9 mouse cellular contexts compared by ENCODE assay signal in the genomic region with DNA sequence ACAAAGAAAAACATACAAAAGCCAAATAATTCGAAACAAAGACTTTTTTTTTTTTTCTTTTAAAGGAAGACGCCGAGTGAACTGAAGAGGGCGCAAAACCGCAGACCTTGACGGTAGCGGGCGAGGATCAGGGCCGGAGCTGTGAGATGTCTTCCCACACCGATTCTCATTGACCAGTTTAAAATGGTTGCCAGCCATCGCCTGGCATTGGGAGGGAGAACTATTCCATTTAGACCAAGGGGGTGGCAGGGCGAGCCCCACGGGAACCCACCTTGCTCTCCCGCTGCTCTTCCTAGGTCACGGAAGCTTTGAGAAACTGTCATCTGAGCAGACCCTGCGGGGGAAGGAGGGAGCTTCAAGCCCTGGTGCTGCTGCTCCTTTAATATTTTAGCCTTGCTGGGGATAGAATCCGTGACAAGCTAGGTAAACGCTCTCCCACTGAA. TPM values are rescaled to one million over a fixed set of nuclear protein-coding genes. Genes with fewer than 3 reads are reported as not detected.
DNase-seq lines count a peak whose midpoint lies in the region; ATAC-seq and TF ChIP-seq lines count a peak whose summit lies in the region.
"Had no signal": no experiment of that assay in that cellular context is flagged by ENCODE, and none has a peak within 500 bp of the region (broad histone marks: within the 10 kb centered on the region; RNA-seq: fewer than 3 reads in every experiment).

No protein-coding gene starts in this region.

- WGBS in embryonic facial prominence, embryonic 14.5 days = under 1% methylated on average over 18 of the region's 18 CpGs
- WGBS in heart, postnatal 0 days = 3% methylated on average over 18 of the region's 18 CpGs

- H3K9ac ChIP-seq in embryonic facial prominence, embryonic 14.5 days (ENCODE audit: low read depth, low read length) = peak overlapping the region; percentile 72
- H3K9ac ChIP-seq in heart, postnatal 0 days (replicated peaks; ENCODE audit: low read depth, low read length) = peak overlapping the region; percentile 53

- no peaks in the 10 kb centered on the region for H3K27me3 ChIP-seq in embryonic facial prominence, embryonic 14.5 days (replicated peaks; ENCODE audit: control insufficient read depth, insufficient read depth, low read length)
- H3K27me3 ChIP-seq in heart, postnatal 0 days (ENCODE audit: control insufficient read depth, insufficient read depth, low read length) = no peaks in the 10 kb centered on the region

- peak; percentile 56; the same call in 1 of the 2 replicates for ATAC-seq in embryonic facial prominence, embryonic 14.5 days (ENCODE audit: low read depth)
- ATAC-seq in heart, postnatal 0 days (ENCODE audit: insufficient read depth, low read depth) = peak; percentile 57; the same call in 1 of the 2 replicates

- peak overlapping the region; percentile 76 for H3K4me2 ChIP-seq in embryonic facial prominence, embryonic 14.5 days (ENCODE audit: low read depth, low read length)
- peak overlapping the region; percentile 71 for H3K4me2 ChIP-seq in heart, postnatal 0 days (ENCODE audit: low read depth, low read length)

- no peak overlapping the region for H3K4me3 ChIP-seq in bone marrow macrophage, adult 2 months (ENCODE audit: insufficient read depth, low read length)
- H3K4me3 ChIP-seq in embryonic facial prominence, embryonic 14.5 days (ENCODE audit: low read depth, low read length) = peak overlapping the region; percentile 36
- H3K4me3 ChIP-seq in heart, postnatal 0 days (ENCODE audit: low read depth, low read length) = peak overlapping the region; percentile 43

- TF ChIP-seq POLR2A in bone marrow macrophage, adult 2 months (IDR thresholded peaks at IDR 0.05; ENCODE audit: borderline replicate concordance, low read depth, low read length) = no peak

- peak; percentile 58 for TF ChIP-seq CTCF in bone marrow macrophage, adult 2 months (IDR thresholded peaks at IDR 0.05; ENCODE audit: low read depth, low read length)
- TF ChIP-seq CTCF in heart, postnatal 0 days (IDR thresholded peaks at IDR 0.05; ENCODE audit: low read depth) = peak; percentile 57

- H3K27ac ChIP-seq in bone marrow macrophage, adult 2 months (ENCODE audit: insufficient read depth, low read depth, low read length) = no peak overlapping the region
- H3K27ac ChIP-seq in embryonic facial prominence, embryonic 14.5 days (replicated peaks; ENCODE audit: low read depth, low read length) = peak overlapping the region; percentile 52
- peak overlapping the region; percentile 54 for H3K27ac ChIP-seq in heart, postnatal 0 days (ENCODE audit: low read depth)

- TF ChIP-seq EP300 in heart, postnatal 0 days (IDR thresholded peaks at IDR 0.05; ENCODE audit: low read depth) = no peak

- peaks cover 30% of the 10 kb centered on the region for H3K4me1 ChIP-seq in bone marrow macrophage, adult 2 months (ENCODE audit: control insufficient read depth, insufficient read depth, low read length)
- H3K4me1 ChIP-seq in embryonic facial prominence, embryonic 14.5 days (ENCODE audit: control insufficient read depth, insufficient read depth, low read length) = peaks cover 2% of the 10 kb centered on the region
- peaks cover 4% of the 10 kb centered on the region for H3K4me1 ChIP-seq in heart, postnatal 0 days (ENCODE audit: control insufficient read depth, insufficient read depth)

- H3K9me3 ChIP-seq in embryonic facial prominence, embryonic 14.5 days (ENCODE audit: control insufficient read depth, low read length) = no peaks in the 10 kb centered on the region
- no peaks in the 10 kb centered on the region for H3K9me3 ChIP-seq in heart, postnatal 0 days (replicated peaks; ENCODE audit: control insufficient read depth, low read length)

- no peaks in the 10 kb centered on the region for H3K36me3 ChIP-seq in embryonic facial prominence, embryonic 14.5 days (ENCODE audit: control insufficient read depth, insufficient read depth, low read length)
- no peaks in the 10 kb centered on the region for H3K36me3 ChIP-seq in heart, postnatal 0 days (replicated peaks; ENCODE audit: control insufficient read depth, insufficient read depth, low read length)

- DNase-seq in ES-CJ7 (ENCODE audit: low read depth, low spot score) = peak; percentile 82
- DNase-seq in embryonic facial prominence, embryonic 14.5 days (ENCODE audit: low spot score) = peak; percentile 74
- peak; percentile 75 for DNase-seq in heart, postnatal 0 days (ENCODE audit: low spot score)
- DNase-seq in kidney, postnatal 36 days = peak; percentile 75 to 85
- DNase-seq in lung, postnatal 25 days (ENCODE audit: low spot score) = peak; percentile 59
- DNase-seq in retina, embryonic 14.5 days (ENCODE audit: low spot score) = peak; percentile 84
- DNase-seq in yolk sac, embryonic 10.5 days (ENCODE audit: low spot score) = peak; percentile 51

RNA-seq across cellular contexts. Expression of a gene that starts 5.4 kb away (rescaled TPM):
- 293 and 335 TPM in 2 replicates for polyA plus RNA-seq in bone marrow macrophage, adult 2 months (2012; ENCODE audit: insufficient read depth, insufficient read length, missing spikeins)
- polyA plus RNA-seq in embryonic facial prominence, embryonic 14.5 days (2014; fragmentation: Nextera tagmentation; extraction: Ambion mirVana) = 386 and 420 TPM in 2 replicates
- total RNA-seq in heart, postnatal 0 days (2014; rRNA removed; ENCODE audit: low replicate concordance) = 75.1 and 76.4 TPM in 2 replicates
- polyA plus RNA-seq in heart, postnatal 0 days (2015; fragmentation: Nextera tagmentation; extraction: Ambion mirVana) = 106 and 117 TPM in 2 replicates

RNA-seq across cellular contexts. Expression of a gene that starts 17.2 kb away (rescaled TPM):
- not detected in 2 replicates for polyA plus RNA-seq in bone marrow macrophage, adult 2 months (2012; ENCODE audit: insufficient read depth, insufficient read length, missing spikeins)
- 0.35 TPM in 1 of 2 replicates, not detected in the other for polyA plus RNA-seq in embryonic facial prominence, embryonic 14.5 days (2014; fragmentation: Nextera tagmentation; extraction: Ambion mirVana)
- total RNA-seq in heart, postnatal 0 days (2014; rRNA removed; ENCODE audit: low replicate concordance) = not detected in 2 replicates
- polyA plus RNA-seq in heart, postnatal 0 days (2015; fragmentation: Nextera tagmentation; extraction: Ambion mirVana) = 0.18 TPM in 1 of 2 replicates, not detected in the other
- total RNA-seq: layer of hippocampus, postnatal 36 days had no signal

RNA-seq across cellular contexts. Expression of a gene that starts 45.9 kb away (rescaled TPM):
- 357 and 396 TPM in 2 replicates for polyA plus RNA-seq in bone marrow macrophage, adult 2 months (2012; ENCODE audit: insufficient read depth, insufficient read length, missing spikeins)
- polyA plus RNA-seq in embryonic facial prominence, embryonic 14.5 days (2014; fragmentation: Nextera tagmentation; extraction: Ambion mirVana) = 258 and 271 TPM in 2 replicates
- 120 and 167 TPM in 2 replicates for total RNA-seq in heart, postnatal 0 days (2014; rRNA removed; ENCODE audit: low replicate concordance)
- 159 and 168 TPM in 2 replicates for polyA plus RNA-seq in heart, postnatal 0 days (2015; fragmentation: Nextera tagmentation; extraction: Ambion mirVana)

RNA-seq across cellular contexts. Expression of a gene that starts 59.5 kb away (rescaled TPM):
- polyA plus RNA-seq in bone marrow macrophage, adult 2 months (2012; ENCODE audit: insufficient read depth, insufficient read length, missing spikeins) = 38.7 and 42.3 TPM in 2 replicates
- 22.2 and 23.1 TPM in 2 replicates for polyA plus RNA-seq in embryonic facial prominence, embryonic 14.5 days (2014; fragmentation: Nextera tagmentation; extraction: Ambion mirVana)
- 22.8 and 24.9 TPM in 2 replicates for total RNA-seq in heart, postnatal 0 days (2014; rRNA removed; ENCODE audit: low replicate concordance)
- polyA plus RNA-seq in heart, postnatal 0 days (2015; fragmentation: Nextera tagmentation; extraction: Ambion mirVana) = 29.2 and 29.8 TPM in 2 replicates
